Mouse (Mus musculus): ENCODE measurements around the gene Thap4. TPM values are rescaled to one million over a fixed set of nuclear protein-coding genes. Genes with fewer than 3 reads are reported as not detected.
"Not testable (repeated sequence)": the region's sequence is repeated elsewhere in the genome, so short reads cannot be mapped to it uniquely, and the experiment has no call there.

Gene Thap4
- polyA plus RNA-seq, 1 experiment from 2014 or later, result 55.1 TPM

DNA sequence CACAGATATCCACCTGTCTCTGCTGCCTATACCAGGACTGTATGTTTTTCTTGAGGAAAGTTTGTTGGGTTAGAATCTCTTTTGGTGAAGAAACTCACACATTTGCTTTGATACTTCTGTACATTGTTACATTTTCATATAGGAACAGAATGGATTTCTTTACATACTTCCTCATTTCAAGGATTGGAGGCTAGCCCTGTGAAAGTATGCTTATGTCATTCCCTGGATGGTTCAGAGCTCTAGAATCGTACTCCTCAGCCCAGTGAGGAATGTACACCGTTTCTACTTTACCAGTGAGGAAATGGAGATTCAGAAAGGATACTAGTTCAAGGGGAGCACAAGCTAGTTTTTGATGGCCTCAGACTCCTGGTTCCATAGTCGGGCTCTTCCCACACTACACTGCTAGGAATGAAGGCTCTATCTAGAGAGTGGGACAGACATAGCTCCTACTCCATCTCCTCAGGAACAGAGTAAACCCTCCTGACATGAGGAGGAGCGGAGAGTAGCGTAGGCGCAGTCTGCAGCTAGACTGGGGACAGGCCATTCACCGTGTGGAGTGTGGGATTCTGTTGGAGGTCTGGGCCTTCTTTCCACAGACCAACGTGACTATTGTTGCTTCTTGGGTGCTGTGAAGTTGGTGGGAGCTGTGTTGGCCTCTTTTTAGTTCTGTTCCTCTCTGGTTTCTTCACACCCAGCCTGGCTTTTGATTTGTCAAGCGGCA, 10.4 kb upstream of the Thap4 start:
- no peak overlapping the region for H3K27ac ChIP-seq
- H3K4me3 ChIP-seq, result no peak overlapping the region
- 92% methylated on average over 9 of the region's 9 CpGs for WGBS
- H3K4me2 ChIP-seq, result no peak overlapping the region
- H3K9me3 ChIP-seq, result no peaks in the 10 kb centered on the region
- ATAC-seq (ENCODE audit: insufficient number of reproducible peaks, low FRiP score, low TSS enrichment, low read depth), result no peak
- no peak overlapping the region for H3K9ac ChIP-seq
- H3K4me1 ChIP-seq, result no peaks in the 10 kb centered on the region
- peaks cover 18% of the 10 kb centered on the region for H3K36me3 ChIP-seq
- no peaks in the 10 kb centered on the region for H3K27me3 ChIP-seq

DNA sequence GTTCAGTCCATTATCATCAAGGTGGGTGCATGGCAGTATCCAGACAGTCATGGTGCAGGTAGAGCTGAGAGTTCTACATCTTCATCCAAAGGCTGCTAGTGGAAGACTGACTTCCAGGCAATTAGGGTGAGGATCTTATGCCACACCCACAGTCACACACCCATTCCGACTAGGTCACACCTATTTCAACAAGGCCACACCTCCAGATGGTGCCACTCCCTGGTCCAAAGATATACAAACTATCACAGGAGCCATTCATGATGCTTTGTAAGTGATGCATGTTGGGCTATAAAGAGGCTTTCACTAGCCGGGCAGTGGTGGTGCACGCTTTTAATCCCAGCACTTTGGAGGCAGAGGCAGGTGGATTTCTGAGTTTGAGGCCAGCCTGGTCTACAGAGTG, 8.9 kb upstream of the Thap4 start:
- ATAC-seq (ENCODE audit: insufficient number of reproducible peaks, low FRiP score, low TSS enrichment, low read depth); H3K4me3 ChIP-seq; H3K4me1 ChIP-seq; H3K36me3 ChIP-seq; H3K27ac ChIP-seq; H3K4me2 ChIP-seq; H3K9me3 ChIP-seq; H3K27me3 ChIP-seq; H3K9ac ChIP-seq: not testable (repeated sequence)
- 89% methylated on average over 3 of the region's 3 CpGs for WGBS

DNA sequence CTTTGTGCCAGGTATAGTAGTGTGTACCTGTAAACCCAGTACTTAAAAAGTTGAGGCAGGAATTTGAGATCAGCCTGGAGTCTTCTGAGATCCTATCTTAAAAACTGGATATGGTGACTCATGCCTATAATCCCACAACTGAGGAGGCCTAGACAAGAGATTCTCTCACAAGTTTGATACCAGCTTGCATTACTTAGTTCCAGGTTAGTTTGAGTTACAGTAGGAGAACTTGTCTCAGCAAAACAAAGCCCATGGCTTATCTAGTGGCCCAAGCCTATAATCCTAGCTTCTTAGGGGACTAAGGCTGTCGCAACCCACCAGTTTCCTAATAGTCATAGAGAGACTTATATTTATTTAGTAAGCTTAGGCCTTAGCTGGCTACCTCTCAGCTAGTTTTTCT, 5.4 kb upstream of the Thap4 start:
- Histone ChIP-seq H3K9ac (no peak overlapping the region), H3K9me3 (no peaks in the 10 kb centered on the region), H3K27me3 (no peaks in the 10 kb centered on the region), H3K4me1 (peaks cover 7% of the 10 kb centered on the region; the same call in 1 of the 2 replicates), H3K4me3 (no peak overlapping the region), H3K36me3 (no peaks in the 10 kb centered on the region), H3K4me2 (no peak overlapping the region), H3K27ac (no peak overlapping the region)
- no peak for ATAC-seq (ENCODE audit: insufficient number of reproducible peaks, low FRiP score, low TSS enrichment, low read depth)
- 89% methylated on average over 1 of the region's 1 CpGs for WGBS

DNA sequence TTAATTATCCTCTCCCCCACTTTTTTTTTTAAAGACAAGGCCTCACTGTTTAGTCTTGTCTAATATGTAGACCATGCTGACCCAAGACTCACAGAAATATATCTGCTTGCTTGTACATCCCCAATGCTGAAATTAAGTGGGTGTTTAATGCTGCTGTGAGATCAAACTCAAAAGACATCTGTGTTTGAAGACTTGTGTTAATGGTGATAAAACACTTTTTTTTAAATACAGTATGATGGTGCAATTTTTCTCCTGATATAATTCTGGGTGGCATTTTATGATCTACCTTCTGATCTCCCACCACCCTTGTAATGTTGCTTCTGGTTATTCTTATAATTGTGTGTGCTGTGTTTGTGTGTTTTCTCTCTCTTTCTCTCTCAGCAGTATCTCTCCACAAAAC, 1.5 kb upstream of the Thap4 start:
- H3K27ac ChIP-seq, result no peak overlapping the region
- no peaks in the 10 kb centered on the region for H3K27me3 ChIP-seq
- H3K36me3 ChIP-seq, result no peaks in the 10 kb centered on the region
- no peak for ATAC-seq (ENCODE audit: insufficient number of reproducible peaks, low FRiP score, low TSS enrichment, low read depth)
- H3K4me2 ChIP-seq, result no peak overlapping the region
- no peak overlapping the region; the same call in 1 of the 2 replicates for H3K4me3 ChIP-seq
- no peak overlapping the region for H3K9ac ChIP-seq
- H3K4me1 ChIP-seq, result peaks cover 17% of the 10 kb centered on the region
- no peaks in the 10 kb centered on the region for H3K9me3 ChIP-seq

DNA sequence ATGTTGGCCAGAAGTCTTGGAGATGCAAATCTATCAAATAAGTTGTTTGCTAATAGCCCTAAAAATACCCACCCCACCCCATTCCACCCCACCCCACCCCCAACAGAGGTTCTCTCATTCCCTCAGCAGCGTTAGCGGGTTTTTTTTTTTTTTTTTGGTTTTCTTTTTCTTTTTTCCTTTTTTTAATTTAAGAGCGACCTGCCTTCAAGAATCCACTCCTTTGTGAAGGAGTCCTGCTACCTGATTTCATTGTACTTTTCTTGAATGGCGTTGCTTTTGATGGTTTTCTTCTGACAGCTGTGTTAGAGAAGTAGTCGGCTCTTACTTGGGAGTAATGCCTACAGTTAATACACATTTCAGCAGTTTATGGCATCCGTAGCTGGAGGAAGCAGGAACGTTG, 954 bp upstream of the Thap4 start:
- Histone ChIP-seq H3K4me3 (peak overlapping the region; percentile 99), H3K9ac (no peak overlapping the region), H3K4me1 (peaks cover 17% of the 10 kb centered on the region), H3K27ac (no peak overlapping the region), H3K27me3 (no peaks in the 10 kb centered on the region), H3K4me2 (peak overlapping the region; percentile 86), H3K36me3 (peaks cover 2% of the 10 kb centered on the region), H3K9me3 (no peaks in the 10 kb centered on the region)
- WGBS, result 18% methylated on average over 7 of the region's 7 CpGs
- ATAC-seq (ENCODE audit: insufficient number of reproducible peaks, low FRiP score, low TSS enrichment, low read depth), result no peak

DNA sequence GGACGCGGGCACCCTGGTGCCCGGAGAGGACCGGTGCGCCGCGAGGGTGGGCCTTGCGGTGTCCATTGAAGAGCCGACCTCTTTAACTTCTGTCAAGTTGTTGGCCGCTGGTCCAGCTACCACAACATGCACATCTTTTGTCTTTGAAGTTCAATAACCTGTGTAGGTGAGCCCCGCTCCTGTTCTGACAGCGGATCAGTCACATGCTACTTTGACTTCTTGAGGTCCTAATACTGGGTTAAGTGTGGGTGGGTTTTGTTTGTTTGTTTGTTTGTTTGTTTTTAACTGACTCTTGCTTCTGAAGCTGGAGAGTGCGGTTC, 587 bp upstream of the Thap4 start:
- Histone ChIP-seq H3K9ac (peak overlapping the region; percentile 82), H3K4me3 (peak overlapping the region; percentile 99), H3K4me1 (peaks cover 17% of the 10 kb centered on the region), H3K4me2 (peak overlapping the region; percentile 86), H3K27me3 (no peaks in the 10 kb centered on the region), H3K36me3 (peaks cover 6% of the 10 kb centered on the region), H3K9me3 (no peaks in the 10 kb centered on the region), H3K27ac (peak overlapping the region; percentile 91)
- 0% methylated on average over 13 of the region's 13 CpGs for WGBS
- no peak; the same call in 1 of the 2 replicates for ATAC-seq (ENCODE audit: insufficient number of reproducible peaks, low FRiP score, low TSS enrichment, low read depth)

DNA sequence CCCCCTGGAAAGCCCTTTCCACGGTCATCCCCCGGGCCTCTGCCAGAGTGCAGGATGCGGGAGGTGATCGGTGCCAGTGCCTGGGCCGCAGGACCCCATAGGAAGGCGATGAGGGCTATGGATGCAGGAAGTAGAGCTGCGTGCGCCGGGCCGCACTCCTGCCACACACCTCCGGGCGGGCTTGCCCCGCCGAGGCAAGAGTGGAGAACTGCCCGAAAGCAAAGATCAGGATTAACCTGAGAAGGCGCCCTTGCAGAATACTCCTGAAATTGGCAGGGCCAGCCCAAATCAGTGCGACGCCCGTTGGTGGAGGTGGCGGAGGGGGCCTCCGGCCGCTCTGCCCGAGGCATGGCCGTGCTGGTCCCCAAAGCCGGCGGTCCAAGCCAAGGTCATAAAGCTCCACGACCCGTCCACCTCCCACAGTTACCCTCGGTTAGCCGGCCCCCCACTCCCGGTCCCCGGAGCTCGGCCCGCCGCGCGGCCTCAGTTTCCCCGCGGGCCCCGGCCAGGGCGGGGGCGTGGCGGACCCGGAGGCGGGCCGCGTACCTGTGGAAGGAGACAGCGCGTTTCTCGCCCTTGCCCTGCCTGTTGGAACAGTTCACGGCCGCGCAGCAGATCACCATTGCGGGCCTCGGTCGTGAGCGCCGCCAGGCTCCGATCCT, 622 bp downstream of the Thap4 start:
- WGBS, result under 1% methylated on average over 59 of the region's 59 CpGs
- peak overlapping the region; percentile 99 for H3K4me3 ChIP-seq
- peak overlapping the region; percentile 91 for H3K27ac ChIP-seq
- H3K9me3 ChIP-seq, result no peaks in the 10 kb centered on the region
- H3K36me3 ChIP-seq, result peaks cover 18% of the 10 kb centered on the region
- H3K9ac ChIP-seq, result peak overlapping the region; percentile 82
- no peaks in the 10 kb centered on the region for H3K27me3 ChIP-seq
- H3K4me1 ChIP-seq, result peaks cover 17% of the 10 kb centered on the region
- peak overlapping the region; percentile 86 for H3K4me2 ChIP-seq
- ATAC-seq (ENCODE audit: insufficient number of reproducible peaks, low FRiP score, low TSS enrichment, low read depth), result peak; percentile 42; the same call in 1 of the 2 replicates

DNA sequence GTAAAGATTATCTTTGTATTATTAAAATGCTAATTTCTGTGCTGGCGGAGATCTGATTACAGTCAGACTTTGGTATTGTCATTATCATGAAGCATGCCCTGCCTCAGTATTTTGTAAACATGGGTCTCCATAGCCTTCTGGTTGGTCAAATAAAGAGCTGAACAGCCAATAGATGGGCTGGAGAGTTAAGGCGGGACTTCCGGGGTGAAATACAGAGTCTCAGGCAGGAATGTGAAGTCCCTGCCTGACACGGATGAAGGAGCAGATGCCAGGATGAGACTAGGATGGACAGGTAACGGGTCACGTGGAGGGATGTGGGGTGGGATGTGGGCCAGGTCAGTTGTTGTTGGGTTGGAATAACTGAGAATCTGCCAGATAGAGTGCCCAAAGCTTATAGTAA, 3.4 kb downstream of the Thap4 start, which contains the start of gene Atg4b:
Gene Atg4b, plus strand, starts transcription at position 211 of the 400 bp plus-strand sequence.
- Histone ChIP-seq H3K4me1 (peaks cover 15% of the 10 kb centered on the region), H3K9ac (no peak within 1 kb of the TSS), H3K36me3 (peaks cover 25% of the 10 kb centered on the region), H3K4me2 (no peak within 1 kb of the TSS), H3K9me3 (no peaks in the 10 kb centered on the region), H3K27me3 (no peaks in the 10 kb centered on the region), H3K4me3 (no peak within 1 kb of the TSS), H3K27ac (no peak within 1 kb of the TSS)
- 91% methylated on average over 6 of the region's 6 CpGs for WGBS
- no peak for ATAC-seq (ENCODE audit: insufficient number of reproducible peaks, low FRiP score, low TSS enrichment, low read depth)

DNA sequence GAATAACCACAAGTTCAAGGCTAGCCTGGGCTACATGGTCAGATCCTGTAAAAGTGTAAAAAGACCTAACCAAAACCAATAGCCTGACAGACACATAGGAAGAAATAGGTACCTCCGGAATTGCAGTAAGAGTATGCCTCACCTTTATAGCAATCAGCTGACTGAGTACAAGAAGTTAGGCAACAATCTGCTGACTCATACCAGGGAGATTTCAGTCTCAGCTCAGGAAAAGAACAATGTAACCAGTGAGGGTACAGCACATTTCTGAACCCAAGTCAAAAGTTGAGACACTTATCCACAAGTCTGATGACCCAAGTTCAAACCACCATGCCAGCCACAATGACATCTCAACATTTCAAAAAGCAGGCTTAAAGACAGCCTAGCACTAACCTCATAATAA, 6.1 kb downstream of the Thap4 start:
- no peaks in the 10 kb centered on the region for H3K27me3 ChIP-seq
- no peak for ATAC-seq (ENCODE audit: insufficient number of reproducible peaks, low FRiP score, low TSS enrichment, low read depth)
- peaks cover 31% of the 10 kb centered on the region for H3K36me3 ChIP-seq
- 72% methylated on average over 1 of the region's 1 CpGs for WGBS
- no peak overlapping the region for H3K27ac ChIP-seq
- no peaks in the 10 kb centered on the region for H3K9me3 ChIP-seq
- no peak overlapping the region for H3K4me2 ChIP-seq
- H3K4me1 ChIP-seq, result peaks cover 8% of the 10 kb centered on the region
- H3K9ac ChIP-seq, result no peak overlapping the region
- no peak overlapping the region for H3K4me3 ChIP-seq

DNA sequence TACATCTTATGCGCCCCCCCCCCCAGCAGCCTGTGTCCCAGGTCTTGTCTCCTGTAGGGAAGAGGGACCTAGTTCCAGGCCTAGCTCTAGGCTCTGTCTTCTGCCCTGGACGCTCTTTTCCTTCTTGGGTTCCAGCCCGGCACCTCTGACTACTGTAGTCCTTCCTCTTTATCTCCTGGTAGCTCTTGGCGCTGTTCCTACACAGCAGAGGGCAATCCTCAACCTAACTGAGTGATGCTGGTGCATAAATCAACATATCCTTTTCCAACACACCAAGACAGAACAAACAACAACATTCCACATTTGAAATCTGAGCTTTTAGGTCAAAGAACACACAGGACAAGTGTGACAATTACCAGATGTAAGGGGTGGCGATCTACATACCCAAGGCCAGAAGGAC, 8.5 kb downstream of the Thap4 start:
- WGBS, result 92% methylated on average over 5 of the region's 5 CpGs
- no peaks in the 10 kb centered on the region for H3K4me1 ChIP-seq
- H3K9ac ChIP-seq, result no peak overlapping the region
- no peak overlapping the region for H3K4me2 ChIP-seq
- peaks cover 36% of the 10 kb centered on the region for H3K36me3 ChIP-seq
- H3K9me3 ChIP-seq, result no peaks in the 10 kb centered on the region
- no peak overlapping the region for H3K4me3 ChIP-seq
- ATAC-seq (ENCODE audit: insufficient number of reproducible peaks, low FRiP score, low TSS enrichment, low read depth), result no peak
- H3K27me3 ChIP-seq, result no peaks in the 10 kb centered on the region
- H3K27ac ChIP-seq, result no peak overlapping the region

DNA sequence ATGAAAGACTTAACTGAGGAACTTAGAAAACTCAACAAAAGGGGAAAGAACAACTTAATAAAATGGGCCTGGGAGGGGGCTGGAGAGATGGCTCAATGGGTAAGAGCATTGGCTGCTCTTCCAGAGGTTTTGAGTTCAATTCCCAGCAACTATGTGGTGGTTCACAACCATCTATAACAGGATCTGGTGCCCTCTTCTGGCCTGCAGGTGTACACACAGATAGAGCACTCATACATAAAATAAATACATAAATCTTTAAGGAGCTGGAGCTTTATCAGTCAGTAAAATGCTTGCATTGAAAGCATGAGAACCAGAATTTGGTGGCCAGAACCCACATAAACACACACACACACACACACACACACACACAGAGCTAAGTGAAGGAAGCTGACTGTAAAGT, 11.8 kb downstream of the Thap4 start:
- H3K36me3 ChIP-seq, result peaks cover 11% of the 10 kb centered on the region
- no peaks in the 10 kb centered on the region for H3K9me3 ChIP-seq
- no peaks in the 10 kb centered on the region for H3K27me3 ChIP-seq
- ATAC-seq (ENCODE audit: insufficient number of reproducible peaks, low FRiP score, low TSS enrichment, low read depth), result no peak
- H3K4me2 ChIP-seq, result no peak overlapping the region
- no peak overlapping the region for H3K27ac ChIP-seq
- no peak overlapping the region for H3K4me3 ChIP-seq
- no peaks in the 10 kb centered on the region for H3K4me1 ChIP-seq
- H3K9ac ChIP-seq, result no peak overlapping the region

DNA sequence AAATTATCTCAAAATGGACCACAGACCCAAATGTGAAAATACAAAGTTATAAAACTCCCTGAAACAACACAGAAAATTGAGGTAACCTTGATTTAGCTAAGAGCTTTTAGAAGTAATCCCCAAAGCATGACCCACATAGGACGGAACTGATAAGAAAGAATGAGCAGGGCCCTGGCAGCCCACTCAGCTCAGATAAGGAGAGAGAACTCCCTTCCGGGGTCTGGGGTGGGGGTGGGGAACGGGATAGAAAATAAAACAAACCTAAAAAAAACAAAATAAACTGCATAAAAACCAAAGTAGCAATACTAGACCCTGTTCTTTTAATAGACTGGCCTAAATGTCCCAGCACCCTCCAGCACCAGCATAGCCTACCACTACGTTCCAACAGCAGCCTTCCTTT, 12.7 kb downstream of the Thap4 start:
- Histone ChIP-seq H3K36me3 (peaks cover 11% of the 10 kb centered on the region), H3K4me1 (no peaks in the 10 kb centered on the region), H3K4me3 (no peak overlapping the region), H3K9ac (no peak overlapping the region), H3K27me3 (no peaks in the 10 kb centered on the region), H3K4me2 (no peak overlapping the region), H3K9me3 (no peaks in the 10 kb centered on the region), H3K27ac (no peak overlapping the region)
- no peak for ATAC-seq (ENCODE audit: insufficient number of reproducible peaks, low FRiP score, low TSS enrichment, low read depth)
- WGBS, result 82% methylated on average over 4 of the region's 4 CpGs

All from limb, embryonic 15.5 days (tissue).